Mouse (Mus musculus) frontal cortex, postnatal 36 days (tissue): ENCODE results near the gene Slc22a23.
A peak's percentile ranks its signal among the peaks of the same experiment; 100 is the strongest.
"Not testable (repeated sequence)": the region's sequence is repeated elsewhere in the genome, so short reads cannot be mapped to it uniquely, and the experiment has no call there.

Experiments used
- DNase-seq, 2 experiments: peaks; one replicate each; pipeline ENCODE4 v3.0.0; 2022; ENCODE audit warnings: low spot score in 2 of 2

Gene Slc22a23

DNA sequence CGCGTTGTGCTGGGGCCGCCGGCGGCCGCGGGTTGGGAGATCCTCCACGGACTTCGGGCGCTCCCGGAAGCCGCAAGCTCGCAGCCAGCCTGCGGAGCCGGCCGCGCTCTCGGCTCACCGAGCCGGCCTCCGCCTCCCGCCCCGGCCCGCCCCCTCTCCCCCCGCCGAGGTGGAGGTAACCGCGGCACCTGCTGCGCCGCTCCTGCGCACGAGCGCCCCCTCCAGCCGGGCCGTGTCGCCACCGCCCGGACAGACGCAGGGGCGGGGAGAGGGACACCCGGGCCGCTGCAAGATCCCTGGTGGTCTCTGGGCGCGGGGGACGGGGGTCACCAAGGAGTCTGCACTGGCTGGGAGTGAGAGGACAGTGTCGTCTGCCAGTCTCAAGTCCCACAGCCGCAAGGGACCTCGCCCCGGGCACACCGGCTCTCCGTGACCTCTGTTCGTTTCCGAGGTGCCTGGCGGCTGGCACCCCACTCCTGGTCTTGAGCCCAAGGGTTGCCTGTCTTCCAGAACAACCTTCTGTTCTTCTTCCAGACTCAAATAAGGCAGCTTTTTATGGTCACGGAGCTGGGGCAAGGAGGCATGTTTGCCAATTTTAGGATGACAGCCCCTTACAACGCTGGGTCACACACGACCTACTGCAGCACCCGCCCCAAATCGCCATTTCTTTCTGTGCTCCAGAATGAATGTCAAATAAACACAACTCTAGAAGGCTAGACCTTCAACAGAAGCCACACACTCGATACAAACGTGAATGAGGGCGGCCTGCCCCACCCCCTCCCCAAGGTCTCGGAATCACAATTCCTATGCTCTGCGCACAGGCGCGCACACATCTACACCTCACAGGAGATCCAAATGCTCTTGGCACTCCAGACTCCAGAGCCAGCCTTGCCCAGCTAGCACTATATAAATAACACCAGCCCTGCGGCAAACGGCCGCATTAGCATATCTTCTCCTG is at the start of gene Slc22a23:
Gene Slc22a23, minus strand, starts transcription at position 55 of the 958 bp plus-strand sequence.
- peak; percentile 71 to 74 for DNase-seq

DNA sequence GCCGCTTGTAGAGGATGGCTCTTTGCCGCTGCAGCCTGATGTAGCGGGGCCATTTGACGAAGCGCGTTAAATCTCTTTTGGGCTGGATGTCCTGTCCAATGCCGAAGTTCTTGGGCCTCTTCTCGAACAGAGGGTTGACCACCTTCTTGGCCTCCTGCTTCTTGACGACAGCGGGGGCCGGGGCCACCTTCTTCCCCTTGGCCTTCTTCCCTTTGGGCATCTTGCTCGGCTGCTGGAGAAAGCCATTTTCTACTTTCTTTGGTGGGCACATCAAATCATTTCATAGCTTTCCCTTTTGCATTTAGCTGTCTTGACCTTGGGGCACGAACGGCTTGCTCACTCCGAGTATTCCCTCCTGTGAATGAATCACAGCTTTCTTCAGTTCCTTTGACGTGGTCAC is 49.3 kb upstream of the Slc22a23 start:
- DNase-seq = not testable (repeated sequence)

DNA sequence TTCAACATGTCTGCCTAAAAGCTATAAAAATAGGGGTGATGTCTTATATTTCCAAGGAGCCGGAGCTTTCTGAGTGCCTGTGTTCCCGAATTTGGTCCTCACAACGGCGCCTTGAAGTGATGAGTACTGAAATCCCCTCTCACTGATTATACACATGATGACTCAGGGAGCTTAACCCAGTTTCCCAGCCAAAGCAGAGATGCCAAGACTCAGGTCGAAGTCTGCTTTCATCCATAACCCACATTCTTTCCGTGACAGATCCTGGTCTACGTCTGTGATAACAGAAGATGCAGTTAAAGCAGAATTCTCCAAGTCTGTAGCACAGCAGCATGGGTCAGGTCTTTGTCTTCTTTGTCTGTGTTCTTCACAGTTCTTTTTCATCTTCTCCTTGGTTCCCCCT is 47.4 kb upstream of the Slc22a23 start:
- no peak for DNase-seq

DNA sequence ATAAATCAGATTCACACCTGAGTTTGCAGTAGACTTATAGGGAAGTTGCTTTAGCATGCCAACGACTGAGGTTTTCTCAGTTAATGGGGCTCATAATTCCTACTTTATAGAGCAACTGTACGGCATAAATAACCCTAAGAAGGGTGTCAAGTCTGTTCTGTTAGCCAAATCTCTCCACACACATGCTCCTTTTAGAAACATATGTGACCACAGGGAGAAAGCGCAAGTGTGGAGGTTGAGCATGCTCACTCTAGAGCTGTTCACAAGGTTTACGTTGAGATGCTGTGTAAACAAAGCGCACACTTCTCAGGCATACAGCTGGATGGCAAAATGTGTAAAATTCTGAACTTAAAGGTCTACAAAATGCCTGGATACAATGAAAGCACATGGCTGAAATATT is 43.2 kb upstream of the Slc22a23 start:
- DNase-seq = no peak

DNA sequence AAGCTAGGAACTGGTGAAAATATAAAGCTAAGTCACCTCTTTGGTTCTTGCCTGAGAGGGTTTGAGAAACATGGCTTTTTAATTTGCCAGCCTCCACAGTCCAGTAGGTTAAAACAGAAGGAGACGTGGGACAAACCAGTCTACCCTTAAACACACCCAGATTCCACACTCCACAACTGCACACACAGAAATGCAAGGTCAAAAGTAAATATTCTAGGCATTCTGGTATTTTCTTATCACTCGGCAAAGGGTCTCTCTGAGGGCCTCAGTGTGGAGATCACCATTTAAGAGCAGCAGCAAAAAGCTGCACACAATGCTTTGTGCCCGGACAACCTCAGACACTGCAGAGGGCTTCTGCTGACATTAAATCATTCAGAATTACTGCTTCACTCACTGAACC is 38.4 kb upstream of the Slc22a23 start:
- no peak for DNase-seq

DNA sequence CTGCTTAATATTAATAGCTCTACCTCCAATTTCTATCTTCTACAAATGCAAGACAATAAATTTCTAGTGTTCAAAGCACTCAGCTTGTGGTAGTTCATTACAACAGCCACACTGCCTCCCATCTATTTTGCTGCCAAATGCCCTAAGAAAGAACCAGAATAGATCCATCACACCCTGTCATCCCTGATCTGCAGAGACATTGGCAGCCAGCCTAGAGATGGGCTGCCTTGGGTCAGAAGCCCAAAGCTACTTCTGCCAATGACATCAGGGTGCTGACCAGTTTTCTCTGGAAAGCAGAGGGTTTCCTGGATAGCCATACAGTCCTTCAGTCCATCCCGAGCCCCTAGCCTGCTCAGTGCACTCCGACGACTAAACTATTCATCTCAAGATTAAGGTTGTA is 33.9 kb upstream of the Slc22a23 start:
- DNase-seq = no peak

DNA sequence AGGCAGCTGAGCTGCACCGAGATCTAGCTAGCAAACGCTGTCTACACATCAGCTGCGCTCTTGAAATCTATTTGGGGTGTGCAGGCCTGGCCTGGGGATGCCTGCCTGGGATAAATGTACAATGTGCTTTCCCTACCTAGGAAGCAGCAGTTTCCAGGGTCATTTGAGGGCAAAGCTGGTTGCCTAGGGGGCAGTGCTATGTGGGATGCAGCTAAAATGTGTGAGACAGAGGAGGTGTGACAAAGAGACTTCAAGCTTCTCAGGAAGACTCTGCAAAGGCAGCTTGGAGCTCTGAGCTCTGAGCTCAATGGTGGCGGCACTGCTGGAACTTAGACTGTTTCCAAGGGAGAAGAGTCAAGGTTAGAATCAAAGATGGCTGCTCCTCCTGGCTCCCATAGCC is 30.2 kb upstream of the Slc22a23 start:
- DNase-seq = peak in 1 of 2 experiments; percentile 62

DNA sequence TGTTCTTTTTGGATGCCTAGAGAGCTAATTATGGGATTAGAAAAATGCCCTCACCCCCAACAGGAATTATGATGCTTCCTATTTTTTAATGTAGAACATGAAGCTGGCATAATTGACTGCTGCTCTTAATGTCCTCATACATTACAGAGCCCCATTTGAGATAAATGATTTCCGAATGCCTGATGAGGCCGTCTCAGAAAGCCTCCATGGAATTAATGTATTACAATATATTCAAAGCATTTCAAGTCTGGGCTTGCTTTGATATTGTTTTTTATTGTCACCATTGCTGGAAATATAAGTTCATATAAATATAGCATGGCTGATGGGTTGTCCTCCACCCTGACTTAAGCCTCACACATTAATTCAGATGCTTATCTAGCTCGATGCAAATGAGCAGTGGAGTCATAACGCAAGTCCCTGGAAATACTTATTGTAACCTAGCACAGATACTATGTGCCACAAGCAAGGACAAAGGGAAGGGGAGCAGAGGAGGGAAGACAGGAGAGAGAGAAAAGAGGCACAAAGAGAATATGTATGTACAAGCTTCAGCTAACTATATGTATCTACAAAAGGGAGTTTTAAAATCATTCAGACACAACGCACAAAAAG is 28.0 kb upstream of the Slc22a23 start:
- no peak for DNase-seq

DNA sequence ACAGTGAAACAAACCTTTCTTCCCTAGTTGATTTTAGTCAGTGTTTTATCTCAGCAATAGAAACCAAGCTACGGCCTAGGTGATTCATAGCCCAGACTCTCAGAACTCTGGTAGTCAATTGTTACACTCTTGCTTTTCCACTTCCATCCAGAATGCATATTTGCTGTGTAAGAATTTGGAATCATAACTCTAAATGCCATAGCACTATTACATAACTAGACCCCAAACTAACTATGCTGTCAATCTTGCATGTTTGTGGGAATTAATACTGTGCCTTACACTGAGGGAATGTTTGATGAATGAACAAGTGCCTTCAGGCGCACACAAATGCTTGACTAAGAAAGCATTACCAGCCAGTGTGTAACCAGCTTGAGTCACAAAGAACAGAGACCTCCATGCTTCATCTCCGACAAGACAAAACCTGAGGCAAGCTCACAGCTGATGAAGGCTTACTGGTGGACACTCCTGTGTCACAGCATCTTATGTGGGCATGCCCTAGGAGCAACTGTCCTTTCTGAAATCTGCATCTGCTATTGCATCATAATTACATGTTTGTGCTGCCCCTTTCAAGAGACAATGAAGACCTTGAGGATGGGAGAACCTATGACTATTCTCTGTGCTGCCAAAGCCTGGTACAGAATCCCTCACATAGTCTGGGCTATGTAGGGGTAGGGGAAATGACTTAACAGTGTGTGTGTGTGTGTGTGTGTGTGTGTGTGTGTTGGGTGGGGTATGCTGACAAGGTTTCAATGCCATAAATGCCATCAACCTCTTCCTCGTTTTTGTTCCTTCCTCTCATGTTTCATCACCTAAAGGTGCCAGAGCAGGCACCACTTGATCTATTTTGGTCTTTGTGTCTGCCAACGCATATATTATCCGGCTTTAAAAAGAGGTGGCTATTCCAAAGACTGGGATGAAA is 27.2 kb upstream of the Slc22a23 start:
- peak in 1 of 2 experiments; percentile 51 for DNase-seq

DNA sequence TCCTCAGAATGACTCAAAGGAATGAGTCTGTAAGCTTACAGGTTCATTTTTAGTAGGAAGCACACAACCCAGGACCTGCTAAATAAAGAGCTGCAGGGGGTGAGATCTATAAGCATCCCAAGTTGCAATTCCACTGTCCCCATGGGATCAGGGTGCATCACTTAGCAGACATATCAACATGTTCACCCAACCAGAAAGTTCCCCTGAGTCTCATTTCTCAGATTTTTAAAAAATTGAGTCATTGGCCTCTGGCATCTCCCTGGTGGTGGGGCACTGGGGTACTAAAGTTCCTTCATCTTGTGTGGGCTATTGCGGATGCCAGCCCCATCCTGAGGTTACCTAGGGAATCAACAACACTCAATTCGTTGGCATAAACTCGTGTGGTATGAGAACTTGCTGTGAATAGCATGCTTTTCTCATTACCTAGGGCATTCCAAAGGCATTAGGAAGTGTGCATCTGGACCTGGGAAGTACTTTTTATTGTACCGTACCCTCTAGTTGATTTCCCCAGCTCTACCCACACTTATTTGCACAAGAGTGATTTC is 25.4 kb upstream of the Slc22a23 start:
- no peak for DNase-seq

DNA sequence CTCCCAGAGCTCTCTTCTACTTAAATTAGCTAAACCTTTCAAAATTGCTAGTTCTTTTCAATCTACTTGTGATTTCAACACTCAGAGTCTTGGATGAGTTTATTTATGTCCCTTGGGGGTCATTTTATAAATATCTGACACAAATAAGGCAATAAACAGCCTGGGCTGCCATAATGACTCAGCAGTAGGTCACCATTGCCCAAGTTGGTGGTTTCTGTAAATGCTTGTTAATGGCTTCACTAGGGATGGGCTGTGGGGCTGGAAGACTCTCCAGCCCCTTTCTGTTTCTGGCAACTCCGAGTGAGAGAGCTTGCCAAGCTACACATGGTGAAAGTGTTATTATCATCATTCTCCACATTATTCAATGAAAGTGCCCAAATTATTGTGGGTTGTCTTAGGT is 20.2 kb upstream of the Slc22a23 start:
- DNase-seq = no peak

DNA sequence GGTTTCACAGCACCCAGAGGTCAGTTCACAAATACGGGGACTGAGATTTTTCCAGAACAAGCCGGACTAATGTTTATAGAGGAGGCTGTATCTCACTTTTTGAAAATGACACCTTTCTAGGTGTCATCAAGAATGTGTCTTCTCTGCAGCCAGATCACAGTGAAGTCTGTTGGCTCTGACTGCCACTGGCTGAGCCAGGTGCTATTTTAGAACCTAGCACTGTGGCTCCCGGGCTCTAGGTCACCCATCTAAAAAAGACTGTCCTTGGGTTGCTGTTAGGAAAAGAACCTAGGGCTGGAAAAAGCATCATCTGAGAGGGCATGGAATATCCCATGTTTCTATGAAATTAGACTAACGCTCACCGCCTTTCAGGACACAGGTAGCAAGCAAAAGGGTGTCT is 10.7 kb upstream of the Slc22a23 start:
- no peak for DNase-seq

DNA sequence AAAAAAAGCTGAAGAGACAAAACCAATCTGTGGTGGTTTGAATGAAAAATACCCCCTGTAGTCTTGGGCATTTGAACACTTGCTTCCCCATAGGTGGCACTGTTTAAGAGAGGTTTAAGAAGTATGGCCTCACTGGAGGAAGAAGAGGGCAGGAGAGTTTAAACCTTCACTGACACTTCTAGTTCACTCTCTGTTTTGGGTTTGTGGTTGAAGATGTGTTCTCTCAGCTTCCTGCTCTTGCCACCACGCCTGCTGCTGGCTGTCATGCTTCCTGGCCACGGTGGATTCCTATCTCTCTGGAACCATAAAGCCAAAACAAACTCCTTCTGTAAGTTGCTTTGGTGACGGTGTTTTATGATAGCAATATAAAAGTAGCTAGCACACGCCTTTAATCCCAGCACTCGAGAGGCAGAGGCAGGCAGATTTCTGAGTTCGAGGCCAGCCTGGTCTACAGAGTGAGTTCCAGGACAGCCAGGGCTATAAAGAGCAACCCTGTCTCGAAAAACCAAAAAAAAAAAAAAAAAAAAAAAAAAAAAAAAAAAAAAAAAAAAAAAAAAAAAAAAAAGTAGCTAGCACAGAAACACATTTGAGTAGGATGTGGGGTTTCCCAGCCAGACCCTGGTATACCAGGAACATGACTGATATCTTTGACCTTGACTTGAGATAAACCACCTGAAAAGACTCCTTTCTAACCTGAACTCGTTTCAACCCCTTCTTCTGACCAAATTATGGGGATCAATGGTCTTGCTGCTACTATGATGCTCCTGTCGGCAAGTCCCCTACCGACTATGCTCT is 10.0 kb upstream of the Slc22a23 start:
- no peak for DNase-seq

DNA sequence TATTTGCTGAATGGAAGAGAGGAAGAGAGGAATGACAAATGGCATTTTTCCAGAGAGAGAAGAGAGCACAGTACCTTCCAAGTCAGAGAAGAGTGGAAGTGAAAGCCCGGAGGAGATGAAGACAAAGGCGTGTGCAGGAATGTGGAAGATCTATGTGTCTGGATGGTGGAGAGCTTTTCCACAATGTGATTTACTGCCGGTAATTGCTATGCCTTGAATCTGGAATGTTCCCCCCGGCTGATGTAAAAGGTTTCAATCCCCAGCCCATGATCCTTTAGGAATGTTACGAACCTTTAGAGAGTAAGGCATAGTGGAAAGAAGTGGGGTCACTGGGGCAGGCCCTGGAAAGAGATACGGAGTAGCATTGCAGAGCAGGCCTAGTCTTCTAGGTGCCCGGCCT is 8.3 kb upstream of the Slc22a23 start:
- no peak for DNase-seq

DNA sequence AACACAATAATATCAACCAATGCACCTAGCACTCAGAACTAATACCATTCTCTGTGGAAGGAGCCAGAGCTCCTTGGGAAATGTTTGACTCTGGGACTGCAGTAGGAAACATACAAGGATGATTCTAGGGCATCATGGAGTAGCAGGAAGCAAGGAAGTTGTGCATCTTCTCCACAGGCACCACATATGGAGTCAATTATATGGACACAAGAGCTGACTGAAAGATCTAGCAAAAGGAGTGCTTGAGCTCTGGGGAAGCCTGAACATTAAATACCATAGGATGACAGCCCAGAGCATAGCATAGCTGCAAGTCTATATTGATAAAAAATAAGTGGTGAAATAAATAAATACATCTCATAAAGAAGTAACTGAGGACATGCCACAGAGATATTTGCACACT is 6.5 kb upstream of the Slc22a23 start:
- DNase-seq = no peak

DNA sequence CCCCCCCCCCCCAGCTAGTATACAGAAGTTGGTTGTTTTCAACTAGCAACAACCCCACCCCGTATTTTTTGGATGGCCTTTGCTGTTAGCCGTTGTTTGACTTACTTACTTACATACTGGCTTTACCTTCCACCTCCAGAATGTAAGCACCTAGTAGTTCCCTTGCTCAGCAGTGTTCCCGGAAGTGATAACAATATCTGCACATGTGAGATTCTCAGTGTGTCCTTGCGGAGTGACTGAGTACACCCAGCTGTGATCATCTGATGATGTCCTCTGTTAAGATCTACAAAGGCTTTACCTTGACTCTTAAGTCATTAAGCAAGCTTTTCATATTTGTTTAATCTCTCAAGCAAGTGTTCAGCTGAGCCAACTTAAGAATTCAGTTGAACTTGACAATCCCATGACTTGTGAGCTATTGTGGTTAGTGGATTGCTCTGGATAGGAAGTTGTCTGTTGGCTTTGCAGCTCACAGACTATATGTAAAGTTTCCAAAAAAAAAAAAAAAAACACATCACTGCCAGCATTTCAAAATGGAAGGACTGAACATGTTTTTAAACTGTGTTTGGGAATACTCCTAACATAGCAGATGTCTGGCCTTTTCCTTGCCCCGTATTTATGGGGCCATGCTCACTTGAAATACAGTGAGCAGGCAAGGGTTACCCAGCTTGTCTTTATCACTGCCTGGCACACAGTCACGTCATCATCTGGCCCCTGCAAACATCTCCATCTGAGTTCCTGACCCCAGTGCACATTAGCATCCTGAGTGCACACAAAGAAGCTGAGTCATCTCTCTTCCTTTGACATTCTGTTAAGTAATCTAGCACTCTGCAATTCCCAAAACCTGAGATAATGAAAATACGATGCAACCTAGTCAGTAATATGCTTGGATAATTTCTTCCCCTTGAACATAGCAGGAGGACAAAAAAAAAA is 3.2 kb upstream of the Slc22a23 start:
- DNase-seq = no peak

DNA sequence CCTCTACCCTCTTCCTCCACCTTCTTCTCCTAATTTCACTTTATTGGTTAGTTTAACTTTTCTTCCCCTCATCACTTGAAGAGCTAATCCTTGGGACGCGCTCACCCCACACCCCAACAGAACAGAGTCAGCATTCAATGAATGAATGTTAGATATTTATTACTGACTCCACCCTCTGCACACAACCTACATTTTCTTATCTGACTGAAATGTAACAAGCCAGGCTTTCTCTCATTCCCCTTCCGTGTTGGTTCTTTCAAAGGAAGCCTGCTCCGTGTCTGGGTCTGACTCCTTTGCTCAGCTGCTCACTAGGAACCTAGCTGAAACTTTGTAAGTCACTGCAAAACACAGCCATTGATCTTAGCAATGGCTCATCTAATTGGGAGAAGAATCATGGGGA is 1.8 kb upstream of the Slc22a23 start:
- no peak for DNase-seq

DNA sequence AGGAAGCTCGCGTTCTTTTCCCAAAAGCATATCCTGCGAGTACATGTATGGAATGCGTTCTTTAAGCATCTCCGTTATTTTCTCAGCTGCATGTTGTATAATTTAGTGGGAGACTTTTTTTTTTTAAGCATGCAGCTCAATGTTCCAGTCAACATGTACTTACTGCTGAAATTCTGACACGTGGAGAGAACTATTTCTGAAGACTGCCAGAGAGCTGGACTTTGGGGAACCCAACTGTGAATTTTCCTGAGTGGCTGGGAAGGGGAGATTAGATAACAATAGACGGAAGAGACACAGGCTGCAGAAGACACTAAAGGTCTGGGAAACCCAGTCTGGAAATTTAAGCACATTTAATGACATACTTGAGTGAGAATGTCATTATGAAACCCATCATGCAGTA is 1.3 kb upstream of the Slc22a23 start:
- DNase-seq = no peak

DNA sequence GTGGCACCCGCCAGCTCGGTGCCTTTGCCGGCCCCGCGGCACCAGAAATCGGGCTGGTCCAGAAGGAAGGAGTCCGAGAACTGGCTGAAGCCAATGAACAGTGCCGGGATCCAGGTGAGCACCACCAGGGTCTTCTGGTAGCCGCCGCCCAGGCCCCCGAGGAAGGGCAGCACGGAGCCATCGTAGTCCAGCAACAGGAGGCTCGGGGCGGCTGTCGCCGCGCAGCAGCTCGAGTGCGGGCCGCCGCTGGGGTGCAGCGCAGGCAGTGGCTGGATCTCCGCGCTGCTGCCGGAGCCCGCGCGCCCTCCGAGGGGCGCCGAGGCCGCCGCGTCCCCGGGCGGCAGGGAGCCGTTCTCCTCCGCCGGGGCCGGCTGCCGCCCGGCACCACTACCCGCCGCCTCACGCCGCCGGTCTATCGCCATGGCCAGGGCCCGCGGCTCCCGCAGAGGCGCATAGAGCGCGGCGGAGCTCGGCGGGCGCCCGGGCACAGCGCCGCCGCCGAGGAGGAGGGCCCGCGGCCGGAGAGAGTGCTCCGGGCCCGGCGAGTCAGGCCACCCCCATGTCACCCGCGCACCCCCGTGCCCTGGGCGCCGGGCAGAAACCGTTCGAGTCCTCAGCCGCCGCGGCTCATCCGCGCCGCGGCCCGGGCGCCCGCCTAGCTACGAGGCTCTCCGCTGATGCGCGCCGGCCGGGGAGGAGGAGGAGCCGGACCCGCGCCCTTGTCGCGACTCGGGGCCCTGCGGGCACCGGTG is 430 bp downstream of the Slc22a23 start:
- DNase-seq = peak; percentile 41 to 48
